Mouse (Mus musculus): ENCODE data around the gene Smarcc1. TPM values are rescaled to one million over a fixed set of nuclear protein-coding genes. Genes with fewer than 3 reads are reported as not detected.
"Not testable (repeated sequence)": the region's sequence is repeated elsewhere in the genome, so short reads cannot be mapped to it uniquely, and the experiment has no call there.

The Smarcc1 gene
- 34.0 and 42.3 TPM in 2 replicates for total RNA-seq (2014; rRNA removed)
- 49.9 and 57.9 TPM in 2 replicates for polyA plus RNA-seq (2015; fragmentation: Nextera tagmentation; extraction: Ambion mirVana)

DNA sequence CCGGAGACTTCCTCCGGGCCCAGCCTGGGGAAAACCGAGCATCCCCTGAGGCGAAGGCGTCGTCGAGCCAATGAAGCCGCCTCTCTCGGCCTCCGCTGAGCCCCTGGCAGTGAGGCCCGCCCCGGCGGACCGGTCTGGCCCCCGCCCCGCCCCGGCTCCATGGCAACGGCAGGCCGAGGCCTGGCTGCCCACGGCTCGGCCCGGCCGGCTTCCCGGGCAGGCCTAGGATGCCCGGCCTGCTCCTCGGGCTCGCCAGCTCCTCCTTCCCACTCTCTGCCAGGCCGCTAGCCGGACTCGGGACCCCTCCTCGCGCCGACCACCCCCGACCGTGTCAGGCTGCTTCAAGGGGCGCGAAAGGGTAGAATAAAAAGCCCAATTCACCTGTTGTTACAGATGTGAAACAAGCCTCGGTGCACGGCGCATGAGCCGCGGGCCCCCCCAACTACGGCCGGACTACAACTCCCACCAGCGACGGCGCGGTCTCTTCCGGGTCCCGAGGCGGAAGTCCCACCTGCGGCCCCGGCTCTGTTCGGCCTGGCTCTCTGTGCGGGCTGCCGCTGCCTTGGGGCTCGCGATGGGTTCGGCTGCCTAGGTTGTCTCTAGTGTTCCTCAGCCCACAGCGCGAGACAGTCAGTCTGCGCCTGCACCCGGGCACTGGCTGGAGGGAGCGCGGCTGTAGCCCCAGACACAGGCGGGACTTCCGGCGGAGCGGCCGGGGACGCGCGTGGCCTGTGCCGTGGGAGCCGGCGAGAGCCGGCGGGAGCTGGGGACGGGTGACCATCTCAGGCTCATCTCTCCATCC is at the start of gene Smarcc1:
Gene Smarcc1 (plus strand): TSS at position 732 of the 802 bp plus-strand sequence.
- WGBS: under 1% methylated on average over 75 of the region's 79 CpGs

DNA sequence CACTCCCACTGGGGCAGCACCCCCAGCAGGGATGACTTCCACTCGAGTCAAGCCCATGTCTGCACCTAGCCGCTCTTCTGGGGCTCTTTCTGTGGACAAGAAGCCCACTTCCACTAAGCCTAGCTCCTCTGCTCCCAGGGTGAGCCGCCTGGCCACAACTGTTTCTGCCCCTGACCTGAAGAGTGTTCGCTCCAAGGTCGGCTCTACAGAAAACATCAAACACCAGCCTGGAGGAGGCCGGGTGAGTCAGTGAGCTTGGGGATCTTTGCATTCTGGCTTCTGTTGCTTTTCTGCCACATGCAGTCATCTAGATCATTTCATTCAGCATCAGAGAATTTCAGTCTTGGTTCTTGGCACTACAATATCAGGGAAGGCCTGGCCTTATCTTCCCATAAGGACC is 48.8 kb upstream of the Smarcc1 start:
- Histone ChIP-seq H3K36me3 (ENCODE audit: insufficient read depth, low read length) (peaks cover 65% of the 10 kb centered on the region), H3K27ac (ENCODE audit: low read depth, low read length) (no peak overlapping the region), H3K4me2 (ENCODE audit: low read depth, low read length, poor library complexity, severe bottlenecking) (no peak overlapping the region), H3K4me1 (ENCODE audit: insufficient read depth, low read length) (no peaks in the 10 kb centered on the region), H3K9me3 (ENCODE audit: low read length) (no peaks in the 10 kb centered on the region), H3K27me3 (ENCODE audit: insufficient read depth, low read length) (no peaks in the 10 kb centered on the region), H3K9ac (replicated peaks; ENCODE audit: low read length, poor library complexity, severe bottlenecking) (no peak overlapping the region), H3K4me3 (ENCODE audit: low read depth, low read length) (no peak overlapping the region)
- TF ChIP-seq CTCF (IDR thresholded peaks at IDR 0.05): no peak
- ATAC-seq (ENCODE audit: low FRiP score): no peak
- WGBS: 92% methylated on average over 6 of the region's 6 CpGs
- DNase-seq (ENCODE audit: low spot score): no peak

More for the DNA sequence above, at the start of gene Smarcc1:
- Histone ChIP-seq H3K27me3 (ENCODE audit: insufficient read depth, low read length) (no peaks in the 10 kb centered on the region), H3K9ac (replicated peaks; ENCODE audit: low read length, poor library complexity, severe bottlenecking) (peak within 1 kb of the TSS; percentile 99), H3K4me3 (ENCODE audit: low read depth, low read length) (peak within 1 kb of the TSS; percentile 95), H3K4me2 (ENCODE audit: low read depth, low read length, poor library complexity, severe bottlenecking) (peak within 1 kb of the TSS; percentile 67), H3K4me1 (ENCODE audit: insufficient read depth, low read length) (peaks cover 6% of the 10 kb centered on the region), H3K27ac (ENCODE audit: low read depth, low read length) (peak within 1 kb of the TSS; percentile 98), H3K9me3 (ENCODE audit: low read length) (no peaks in the 10 kb centered on the region), H3K36me3 (ENCODE audit: insufficient read depth, low read length) (peaks cover 14% of the 10 kb centered on the region)
- DNase-seq (ENCODE audit: low spot score) (peak; percentile 94), ATAC-seq (ENCODE audit: low FRiP score) (peak; percentile 96)
- no peak for TF ChIP-seq CTCF (IDR thresholded peaks at IDR 0.05)

DNA sequence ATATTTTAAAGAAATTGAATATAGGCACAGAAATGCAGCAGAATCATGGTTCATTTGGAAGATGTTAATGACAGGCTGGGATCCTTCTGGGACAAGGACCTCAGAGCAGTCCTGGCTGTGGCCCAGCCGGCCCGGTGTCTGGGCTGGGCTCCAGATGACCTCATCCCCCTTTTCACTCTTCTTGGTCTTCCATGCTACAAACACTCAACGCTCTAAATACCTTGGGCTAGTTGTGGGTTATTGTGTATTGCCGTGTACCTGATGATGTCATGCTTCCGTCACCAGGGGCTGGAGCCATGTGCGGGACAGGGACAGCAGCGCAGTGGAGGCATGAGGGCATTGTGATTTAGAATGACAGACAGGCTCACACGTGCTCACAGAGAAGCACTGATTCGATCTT is 47.1 kb upstream of the Smarcc1 start:
- no peak for TF ChIP-seq CTCF (IDR thresholded peaks at IDR 0.05)
- Histone ChIP-seq H3K9me3 (ENCODE audit: low read length) (no peaks in the 10 kb centered on the region), H3K4me3 (ENCODE audit: low read depth, low read length) (no peak overlapping the region), H3K4me2 (ENCODE audit: low read depth, low read length, poor library complexity, severe bottlenecking) (no peak overlapping the region), H3K27ac (ENCODE audit: low read depth, low read length) (no peak overlapping the region), H3K4me1 (ENCODE audit: insufficient read depth, low read length) (no peaks in the 10 kb centered on the region), H3K27me3 (ENCODE audit: insufficient read depth, low read length) (no peaks in the 10 kb centered on the region), H3K9ac (replicated peaks; ENCODE audit: low read length, poor library complexity, severe bottlenecking) (no peak overlapping the region), H3K36me3 (ENCODE audit: insufficient read depth, low read length) (peaks cover 74% of the 10 kb centered on the region)
- no peak for ATAC-seq (ENCODE audit: low FRiP score)
- WGBS: 70% methylated on average over 9 of the region's 9 CpGs
- peak; percentile 51 for DNase-seq (ENCODE audit: low spot score)

DNA sequence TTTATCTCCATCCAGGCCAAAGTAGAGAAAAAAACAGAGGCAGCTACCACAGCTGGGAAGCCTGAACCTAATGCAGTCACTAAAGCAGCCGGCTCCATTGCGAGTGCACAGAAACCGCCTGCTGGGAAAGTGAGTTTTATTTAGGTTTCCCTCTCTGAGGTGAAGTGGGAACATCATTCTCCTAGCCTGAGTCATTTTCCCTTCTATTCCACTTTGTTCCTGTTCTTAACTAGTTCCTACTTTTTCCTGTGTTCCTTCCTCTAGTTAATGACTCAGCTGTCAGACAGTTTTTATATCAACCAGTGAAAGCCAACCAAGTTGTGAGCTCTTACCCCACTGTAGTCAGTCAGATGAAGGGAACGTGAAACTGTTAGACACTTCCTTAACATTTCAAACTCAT is 46.5 kb upstream of the Smarcc1 start:
- Histone ChIP-seq H3K27ac (ENCODE audit: low read depth, low read length) (no peak overlapping the region), H3K9me3 (ENCODE audit: low read length) (no peaks in the 10 kb centered on the region), H3K4me3 (ENCODE audit: low read depth, low read length) (no peak overlapping the region), H3K9ac (replicated peaks; ENCODE audit: low read length, poor library complexity, severe bottlenecking) (no peak overlapping the region), H3K4me2 (ENCODE audit: low read depth, low read length, poor library complexity, severe bottlenecking) (no peak overlapping the region), H3K27me3 (ENCODE audit: insufficient read depth, low read length) (no peaks in the 10 kb centered on the region), H3K36me3 (ENCODE audit: insufficient read depth, low read length) (peaks cover 74% of the 10 kb centered on the region), H3K4me1 (ENCODE audit: insufficient read depth, low read length) (no peaks in the 10 kb centered on the region)
- 87% methylated on average over 4 of the region's 4 CpGs for WGBS
- no peak for ATAC-seq (ENCODE audit: low FRiP score)
- no peak for DNase-seq (ENCODE audit: low spot score)
- no peak for TF ChIP-seq CTCF (IDR thresholded peaks at IDR 0.05)

DNA sequence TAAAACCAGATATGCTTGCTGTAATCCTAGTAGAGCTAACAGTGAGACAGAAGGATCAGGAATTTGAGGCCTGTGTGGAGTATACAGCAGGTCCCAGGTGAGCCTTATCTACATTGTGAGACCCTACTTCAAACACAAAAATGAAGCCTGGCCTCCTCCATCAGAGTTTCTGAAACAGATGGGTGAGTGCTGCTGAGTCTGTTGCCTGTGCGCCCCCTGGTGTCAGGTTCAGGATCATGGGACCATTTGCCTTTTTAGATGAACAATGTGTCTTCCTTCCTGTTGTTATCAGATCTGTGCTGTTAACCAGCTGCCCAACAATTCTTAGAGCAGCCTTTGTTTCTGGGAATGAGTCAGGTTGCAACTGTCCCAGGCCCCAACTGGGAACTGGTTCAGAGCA is 45.7 kb upstream of the Smarcc1 start:
- ATAC-seq (ENCODE audit: low FRiP score): no peak
- no peak overlapping the region for H3K4me2 ChIP-seq (ENCODE audit: low read depth, low read length, poor library complexity, severe bottlenecking)
- no peaks in the 10 kb centered on the region for H3K27me3 ChIP-seq (ENCODE audit: insufficient read depth, low read length)
- TF ChIP-seq CTCF (IDR thresholded peaks at IDR 0.05): peak; percentile 95
- DNase-seq (ENCODE audit: low spot score): peak; percentile 85
- no peaks in the 10 kb centered on the region for H3K4me1 ChIP-seq (ENCODE audit: insufficient read depth, low read length)
- WGBS: 0% methylated on average over 1 of the region's 1 CpGs
- no peak overlapping the region for H3K9ac ChIP-seq (replicated peaks; ENCODE audit: low read length, poor library complexity, severe bottlenecking)
- H3K9me3 ChIP-seq (ENCODE audit: low read length): no peaks in the 10 kb centered on the region
- no peak overlapping the region for H3K27ac ChIP-seq (ENCODE audit: low read depth, low read length)
- H3K36me3 ChIP-seq (ENCODE audit: insufficient read depth, low read length): peaks cover 70% of the 10 kb centered on the region
- H3K4me3 ChIP-seq (ENCODE audit: low read depth, low read length): no peak overlapping the region

DNA sequence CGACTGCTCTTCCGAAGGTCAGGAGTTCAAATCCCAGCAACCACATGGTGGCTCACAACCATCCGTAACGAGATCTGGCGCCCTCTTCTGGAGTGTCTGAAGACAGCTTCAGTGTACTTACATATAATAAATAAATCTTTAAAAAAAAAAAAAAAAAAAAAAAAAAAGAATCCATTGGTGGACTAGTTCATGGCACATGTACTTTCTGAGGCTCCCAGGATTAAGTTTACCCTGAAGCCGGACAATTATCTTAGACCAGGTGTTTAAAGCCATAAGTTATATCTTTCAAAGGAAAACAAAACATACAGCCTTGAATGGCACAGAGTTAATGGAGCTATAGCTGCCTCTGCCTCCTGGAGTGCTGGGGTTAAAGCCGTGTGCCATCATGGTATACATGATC is 41.0 kb upstream of the Smarcc1 start:
- not testable (repeated sequence) for H3K9ac ChIP-seq (replicated peaks; ENCODE audit: low read length, poor library complexity, severe bottlenecking); H3K4me2 ChIP-seq (ENCODE audit: low read depth, low read length, poor library complexity, severe bottlenecking); ATAC-seq (ENCODE audit: low FRiP score); H3K27ac ChIP-seq (ENCODE audit: low read depth, low read length); H3K4me3 ChIP-seq (ENCODE audit: low read depth, low read length); DNase-seq (ENCODE audit: low spot score); H3K9me3 ChIP-seq (ENCODE audit: low read length); H3K4me1 ChIP-seq (ENCODE audit: insufficient read depth, low read length); H3K27me3 ChIP-seq (ENCODE audit: insufficient read depth, low read length)
- 76% methylated on average over 4 of the region's 7 CpGs for WGBS
- H3K36me3 ChIP-seq (ENCODE audit: insufficient read depth, low read length): peaks cover 57% of the 10 kb centered on the region
